Mouse (Mus musculus) liver, adult 2 months (tissue): Measurements from ENCODE around the gene Pmm2.

Source experiments
- CTCF ChIP-seq: fragments of 200-500 bp; IDR thresholded peaks from 2 replicates; pipeline ENCODE4 v1.5.1; 2011; ENCODE audit warnings: low read depth, low read length, control low read depth
- POLR2A ChIP-seq: fragments of 200-500 bp; IDR thresholded peaks from 2 replicates; pipeline ENCODE4 v1.6.1; 2011; ENCODE audit warnings: low read length, control low read depth; ENCODE audit not compliant: insufficient read depth; ENCODE audit errors: extremely low read depth

GRCm38 (mm10) chr16:8637217-8638051 is at the start of gene Pmm2, which contains the start of gene Tmem186:
- no peak for TF ChIP-seq CTCF
- peak; percentile 44; the same call in 1 of the 2 replicates for TF ChIP-seq POLR2A
